Mouse (Mus musculus) fat pad, adult 2 months (tissue): ENCODE measurements at regions not wholly inside any gene's neighbourhood (a gene's known extent, or its start where the extent isn't known, plus 50 kb on each side); places are given as distances from the start of the nearest gene placed in this dataset.

Source experiments
- DNase-seq: peaks from one replicate; pipeline ENCODE4 v3.0.0-alpha.2; 2011; ENCODE audit warnings: low read depth, low spot score; ENCODE audit errors: extremely low read depth

- DNase-seq = no peak
Measured at GRCm38 (mm10) chr14:46202818-46203217, 176.4 kb upstream of the Gm15217 start.

- no peak for DNase-seq
Measured at GRCm38 (mm10) chr14:46220483-46220882, 158.7 kb upstream of the Gm15217 start.

GRCm38 (mm10) chr14:46221897-46222669 is 157.1 kb upstream of the Gm15217 start:
- DNase-seq = no peak

GRCm38 (mm10) chr14:46223008-46223407 is 156.2 kb upstream of the Gm15217 start:
- DNase-seq = no peak

- DNase-seq = no peak
Measured at GRCm38 (mm10) chr14:46224421-46224950, 154.7 kb upstream of the Gm15217 start.

- no peak for DNase-seq
Measured at GRCm38 (mm10) chr14:46225851-46226608, 153.2 kb upstream of the Gm15217 start.

- DNase-seq = no peak
Measured at GRCm38 (mm10) chr14:46234040-46234439, 145.2 kb upstream of the Gm15217 start.

- no peak for DNase-seq
Measured at GRCm38 (mm10) chr14:46234835-46235234, 144.4 kb upstream of the Gm15217 start.

GRCm38 (mm10) chr14:46240046-46240800 is 139.0 kb upstream of the Gm15217 start:
- no peak for DNase-seq

GRCm38 (mm10) chr14:46240896-46241295 is 138.3 kb upstream of the Gm15217 start:
- no peak for DNase-seq

- no peak for DNase-seq
Measured at GRCm38 (mm10) chr14:46247491-46248484, 131.4 kb upstream of the Gm15217 start.

GRCm38 (mm10) chr14:46249141-46249540 is 130.1 kb upstream of the Gm15217 start:
- no peak for DNase-seq

GRCm38 (mm10) chr14:46255261-46255660 is 124.0 kb upstream of the Gm15217 start:
- no peak for DNase-seq

- no peak for DNase-seq
Measured at GRCm38 (mm10) chr14:46256336-46256735, 122.9 kb upstream of the Gm15217 start.

- DNase-seq = no peak
Measured at GRCm38 (mm10) chr14:46257311-46257710, 121.9 kb upstream of the Gm15217 start.

- DNase-seq = no peak
Measured at GRCm38 (mm10) chr14:46258551-46258950, 120.7 kb upstream of the Gm15217 start.

GRCm38 (mm10) chr14:46260291-46260980 is 118.8 kb upstream of the Gm15217 start:
- no peak for DNase-seq

GRCm38 (mm10) chr14:46275455-46275854 is 103.8 kb upstream of the Gm15217 start:
- DNase-seq = no peak
